Mouse (Mus musculus) frontal cortex, postnatal 10 days (tissue): ENCODE results near the gene Nup210l.

Experiments
- DNase-seq, 2 experiments: peaks; one replicate each; pipeline ENCODE4 v3.0.0; 2022; ENCODE audit warnings: low spot score in 2 of 2, mixed read lengths in 1 of 2

Nup210l gene

DNA sequence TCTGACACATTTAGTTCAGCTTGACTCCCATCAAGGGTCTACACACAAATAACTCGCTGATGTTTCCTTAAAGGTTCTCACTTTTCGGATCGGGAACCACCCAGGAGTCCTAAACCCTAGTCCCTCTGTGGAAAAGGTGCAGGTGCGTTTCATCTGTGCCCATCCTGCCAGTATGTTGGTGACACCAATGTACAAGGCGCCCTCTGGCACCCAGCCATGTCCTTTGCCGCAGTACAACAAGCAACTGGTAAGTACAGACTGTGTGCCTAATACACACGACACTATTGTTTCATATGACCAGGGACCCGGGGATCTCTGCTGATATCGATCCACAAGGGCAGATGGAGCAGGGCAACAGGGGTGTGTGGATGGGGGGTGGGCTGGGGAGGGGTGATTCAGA lies 55.8 kb downstream of the Nup210l start:
- no peak for DNase-seq

DNA sequence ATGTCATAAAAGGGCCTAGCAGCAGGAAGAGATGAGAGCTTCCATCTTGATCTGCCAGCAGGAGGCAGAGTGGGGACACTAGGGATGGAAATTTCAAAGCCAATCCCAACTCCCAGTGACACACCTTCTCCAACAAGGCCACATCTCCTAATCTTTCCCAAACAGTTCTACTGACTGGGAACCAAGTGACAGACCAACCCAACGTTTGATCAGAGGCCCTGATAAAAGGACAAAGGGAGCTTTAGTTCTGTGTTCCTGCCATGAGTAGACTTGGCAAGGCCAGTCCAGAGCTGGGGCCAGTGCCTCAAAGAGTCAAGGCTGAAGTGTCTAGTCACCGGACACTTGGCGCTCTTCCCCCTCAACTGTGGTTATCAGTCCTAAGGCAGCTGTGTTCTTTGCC lies 57.6 kb downstream of the Nup210l start:
- no peak for DNase-seq

DNA sequence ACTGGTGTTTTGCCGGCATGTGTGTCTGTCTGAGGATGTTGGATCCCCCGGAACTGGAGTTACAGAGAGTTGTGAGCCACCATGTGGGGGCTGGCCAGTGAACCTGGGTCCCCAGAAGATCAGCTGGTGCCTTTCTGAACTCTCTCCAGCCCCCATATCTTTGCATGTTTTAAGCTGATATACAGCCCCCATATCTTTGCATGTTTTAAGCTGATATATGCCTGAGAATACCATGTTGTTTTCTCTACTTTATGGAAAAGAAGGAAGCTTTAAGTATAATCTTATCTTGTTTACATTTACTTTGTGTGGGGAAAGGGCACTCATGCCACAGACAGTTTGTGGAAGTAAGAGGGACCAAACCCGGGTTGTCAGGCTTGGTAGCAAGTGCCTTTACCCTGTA lies 75.6 kb downstream of the Nup210l start:
- no peak for DNase-seq

DNA sequence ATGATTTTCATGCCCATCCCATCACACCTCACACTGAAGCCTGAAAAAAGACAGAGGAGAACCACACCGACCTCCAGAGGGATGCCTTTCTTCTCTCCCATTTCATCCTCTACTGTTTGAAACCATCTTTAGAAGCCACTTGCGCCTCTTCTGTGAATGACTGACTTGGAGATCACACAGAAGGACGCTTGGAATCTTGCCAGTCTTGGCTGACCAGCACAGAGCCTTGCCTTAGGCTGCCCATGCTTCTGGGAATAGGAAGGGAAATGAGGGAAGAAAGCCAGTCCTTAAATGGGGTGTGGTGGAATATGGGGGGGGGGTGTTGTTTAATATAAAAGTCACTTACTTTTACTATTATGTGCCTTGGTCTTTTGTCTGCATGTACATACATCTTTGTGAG lies 79.6 kb downstream of the Nup210l start:
- no peak for DNase-seq

DNA sequence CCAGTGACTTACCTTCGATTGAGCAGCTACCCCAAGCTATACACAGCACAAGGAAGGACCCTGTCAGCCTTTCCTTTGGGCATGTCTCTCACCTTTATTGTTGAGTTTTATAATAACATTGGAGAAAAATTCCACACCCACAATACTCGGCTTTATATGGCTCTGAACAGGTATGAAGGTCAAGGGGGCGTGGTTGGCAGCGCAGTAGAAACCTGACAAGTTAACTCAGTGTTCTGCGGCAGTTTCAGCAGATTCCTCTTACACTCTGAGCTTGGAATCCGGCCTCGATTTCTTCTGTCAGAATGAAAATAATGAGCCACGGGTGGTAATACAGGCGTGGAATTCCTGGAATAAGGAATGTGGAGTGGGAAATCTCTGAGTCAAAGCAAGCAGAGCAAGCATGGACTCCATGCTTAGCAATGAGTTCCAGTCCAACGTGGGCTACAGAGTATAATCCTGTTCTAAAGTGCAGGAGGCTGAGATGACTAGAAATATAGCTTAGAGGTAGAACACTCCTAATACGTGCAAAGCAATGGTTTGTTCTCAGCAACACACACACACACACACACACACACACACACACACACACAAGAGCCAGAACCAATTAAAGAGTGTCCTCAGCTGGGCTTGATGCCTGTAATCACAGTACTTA lies 87.1 kb downstream of the Nup210l start:
- no peak for DNase-seq

DNA sequence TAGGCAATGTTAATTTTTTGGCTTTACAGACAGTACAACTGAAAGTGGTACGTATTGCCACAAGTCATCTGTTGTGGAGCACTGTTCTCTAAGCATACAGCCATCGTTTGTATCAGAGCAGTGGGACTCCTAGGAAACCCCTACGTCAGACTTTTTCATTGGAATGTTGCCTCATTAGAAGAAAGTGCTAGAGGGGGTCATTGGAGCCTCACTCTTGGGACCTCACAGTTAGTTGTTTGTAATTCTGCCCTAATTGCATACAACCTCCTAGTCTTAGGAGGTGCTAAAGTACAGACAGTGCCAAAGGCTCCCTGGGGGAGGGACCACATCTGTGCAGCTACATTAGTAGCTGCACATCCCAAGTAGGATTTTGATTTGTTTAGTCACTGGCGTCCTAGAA lies 90.8 kb downstream of the Nup210l start:
- no peak for DNase-seq

DNA sequence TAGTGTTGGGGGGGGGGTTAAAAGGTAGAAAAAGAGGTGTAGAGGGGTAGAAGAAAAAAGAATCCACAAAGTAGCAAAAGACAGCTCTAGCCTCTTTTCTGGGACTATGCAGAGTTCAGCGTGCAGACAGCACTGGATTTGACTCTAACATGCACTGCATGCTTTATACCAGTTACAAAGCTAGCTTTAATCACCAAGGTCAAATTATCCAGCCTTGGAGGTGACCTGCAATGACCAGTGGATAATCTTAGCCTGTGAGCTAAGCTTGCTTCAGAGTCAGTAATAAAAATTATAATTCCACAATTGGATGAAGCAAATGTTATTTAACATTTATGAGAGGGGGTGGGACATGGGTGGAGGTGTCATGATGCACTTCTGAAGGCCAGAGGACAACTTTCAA lies 91.7 kb downstream of the Nup210l start:
- DNase-seq, result no peak

DNA sequence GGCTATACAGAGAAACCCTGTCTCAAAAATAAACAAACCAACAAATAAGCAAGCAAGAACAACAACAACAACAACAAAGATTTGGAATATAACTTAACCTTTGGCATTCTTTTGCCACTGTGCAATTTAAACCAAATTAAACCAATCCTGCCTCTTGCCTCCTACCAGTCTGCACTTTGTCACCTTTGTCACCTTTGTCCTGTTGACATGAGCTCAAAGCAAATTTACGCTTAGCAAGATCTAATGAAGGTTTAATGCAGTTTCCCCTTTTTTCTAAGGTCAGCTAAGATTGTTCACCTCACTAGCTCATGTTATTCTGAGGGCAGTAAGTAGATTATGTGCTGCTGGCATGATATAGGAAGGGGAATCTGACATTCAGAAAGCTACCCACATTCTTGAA lies 93.6 kb downstream of the Nup210l start:
- DNase-seq, result no peak

DNA sequence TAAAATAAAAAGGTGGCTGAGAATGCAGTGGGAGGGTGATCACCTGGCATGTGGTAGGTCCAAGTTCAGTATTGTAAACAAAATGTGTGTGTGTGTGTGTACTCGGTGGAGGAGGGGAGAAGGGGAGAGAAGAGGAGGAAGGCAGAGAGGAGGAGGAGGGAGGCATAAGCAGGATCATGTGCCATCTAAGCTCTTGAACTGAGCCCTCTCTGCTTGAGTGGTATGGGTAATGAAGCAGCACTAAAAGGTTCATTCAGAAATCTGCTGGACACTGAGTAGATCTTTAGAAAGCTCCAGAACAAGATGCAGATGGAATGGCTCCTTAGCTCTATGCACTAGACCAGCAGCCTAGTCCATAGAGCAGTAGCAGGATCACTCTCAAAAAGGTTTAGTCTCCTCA lies 99.0 kb downstream of the Nup210l start:
- DNase-seq, result no peak

DNA sequence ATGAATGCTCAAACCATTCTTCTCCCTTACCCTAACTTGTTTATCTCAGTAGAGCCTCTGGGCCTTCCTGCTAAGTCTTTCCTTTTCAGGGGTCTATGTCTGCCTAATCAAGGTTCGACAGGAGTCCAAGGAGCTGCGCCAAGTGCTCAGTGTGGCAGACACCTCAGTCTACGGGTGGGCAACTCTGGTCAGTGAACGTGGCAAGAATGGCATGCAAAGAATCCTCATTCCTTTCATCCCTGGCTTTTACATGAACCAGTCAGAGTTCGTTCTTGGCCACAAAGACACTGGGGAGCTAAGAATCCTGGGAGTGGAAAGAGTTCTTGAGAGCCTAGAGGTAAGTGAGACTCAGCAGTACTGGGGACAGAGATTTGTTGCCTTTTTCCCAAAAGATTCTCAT lies 99.7 kb downstream of the Nup210l start:
- no peak for DNase-seq

DNA sequence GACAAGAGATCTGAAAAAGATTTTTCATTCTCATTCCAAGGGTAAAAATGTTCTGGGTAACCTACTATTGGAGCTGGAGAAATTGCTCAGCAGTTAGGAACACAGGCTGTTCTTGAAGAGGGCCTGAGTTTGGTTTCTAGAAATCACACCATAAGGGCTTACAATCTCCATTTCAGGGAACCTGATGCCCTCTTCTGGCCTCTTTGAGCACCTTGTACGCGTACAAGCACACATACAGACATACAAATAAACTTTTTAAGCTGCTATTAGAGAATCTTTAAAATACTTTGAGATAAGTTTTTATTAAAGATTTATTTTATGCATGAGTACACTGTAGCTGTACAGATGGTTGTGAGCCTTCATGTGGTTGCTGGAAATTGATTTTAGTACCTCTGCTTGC lies 100.7 kb downstream of the Nup210l start:
- DNase-seq, result no peak

DNA sequence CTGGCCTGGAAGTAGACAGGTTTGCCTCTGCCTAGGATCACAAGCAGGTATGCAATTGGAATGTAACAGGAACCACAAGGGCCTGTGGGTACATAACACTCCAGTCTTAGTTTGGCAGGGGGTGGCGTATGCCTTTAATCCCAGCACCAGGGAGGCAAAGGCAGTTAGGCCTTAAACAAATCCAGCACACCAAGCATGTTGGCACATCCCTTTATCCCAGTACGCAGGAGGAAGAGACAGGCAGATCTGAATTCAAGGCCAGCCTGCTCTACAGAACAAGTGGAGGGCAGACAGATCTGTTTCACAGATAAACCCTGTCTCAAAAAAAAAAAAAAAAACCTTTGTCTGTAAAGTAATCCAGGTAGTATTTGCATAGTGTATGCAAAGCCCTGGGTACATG lies 104.7 kb downstream of the Nup210l start:
- DNase-seq, result no peak

DNA sequence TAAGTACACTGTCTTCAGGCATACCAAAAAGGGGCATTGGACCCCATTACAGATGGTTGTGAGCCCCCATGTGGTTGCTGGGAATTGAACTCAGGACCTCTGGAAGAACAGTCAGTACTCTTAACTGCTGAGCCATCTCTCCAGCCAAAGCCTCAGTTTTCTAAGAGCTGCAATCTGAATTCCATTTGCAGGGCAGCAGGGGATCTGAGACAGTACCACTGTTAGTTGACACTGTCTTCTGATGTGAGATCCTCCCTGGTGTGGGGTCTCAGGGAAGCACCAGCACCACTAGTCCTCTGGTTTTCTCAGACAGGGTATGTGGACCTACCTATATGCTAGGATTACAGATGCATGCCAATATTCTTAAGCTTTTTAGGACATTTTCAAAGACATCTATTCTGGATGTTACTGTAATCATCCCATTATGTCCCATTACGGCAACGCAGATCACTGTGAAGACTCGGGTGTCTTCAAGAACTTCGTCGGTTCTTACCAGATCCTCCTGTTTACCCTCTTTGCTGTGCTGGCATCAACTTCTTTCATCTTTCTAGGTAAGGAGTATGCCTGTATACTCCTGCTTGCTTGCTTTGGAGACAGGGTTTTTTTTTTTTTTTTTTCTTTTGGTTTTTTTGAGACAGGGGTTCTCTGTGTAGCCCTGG lies 106.1 kb downstream of the Nup210l start:
- DNase-seq, result no peak

DNA sequence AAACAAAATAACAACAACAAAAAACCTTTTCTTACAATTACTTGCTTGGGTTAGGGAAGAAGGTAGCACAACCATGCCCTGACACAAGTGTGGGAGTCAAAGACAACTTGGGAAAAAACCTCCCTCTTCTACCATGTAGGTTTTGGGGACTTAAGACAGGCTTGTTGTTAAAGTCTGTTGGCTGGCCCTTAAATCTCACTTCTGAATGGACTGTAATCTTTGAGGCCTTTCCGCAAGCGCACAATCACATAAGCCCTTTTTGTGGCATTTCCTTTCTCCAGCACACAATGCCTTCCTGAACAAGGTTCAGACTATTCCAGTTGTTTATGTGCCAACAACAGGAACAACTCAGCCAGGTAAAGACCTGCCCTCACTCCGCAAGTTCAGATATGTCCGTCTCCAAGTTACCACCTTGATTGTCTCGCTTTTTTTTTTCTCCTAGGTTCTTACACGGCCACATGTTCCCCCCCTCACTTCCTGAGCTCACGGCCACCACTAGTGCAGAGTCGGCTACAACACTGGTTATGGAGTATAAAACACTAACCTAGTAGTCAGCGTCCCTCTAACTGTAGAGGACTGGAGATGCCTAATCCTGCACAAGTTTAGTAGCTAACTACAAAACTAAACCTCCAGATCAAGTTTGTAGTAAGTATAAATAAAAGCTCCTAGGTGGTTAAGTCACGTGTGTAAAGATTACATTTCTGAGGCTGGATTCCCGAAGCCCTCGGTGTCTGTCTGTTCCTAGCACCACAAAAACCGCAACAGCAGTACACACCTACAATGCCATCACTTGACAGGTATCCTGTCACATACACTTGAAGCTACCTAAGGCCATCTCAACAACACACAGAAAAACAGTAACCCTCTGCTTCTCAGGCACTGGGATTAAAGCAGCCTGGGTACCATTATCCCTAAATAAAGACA lies 107.8 kb downstream of the Nup210l start:
- DNase-seq, result no peak

DNA sequence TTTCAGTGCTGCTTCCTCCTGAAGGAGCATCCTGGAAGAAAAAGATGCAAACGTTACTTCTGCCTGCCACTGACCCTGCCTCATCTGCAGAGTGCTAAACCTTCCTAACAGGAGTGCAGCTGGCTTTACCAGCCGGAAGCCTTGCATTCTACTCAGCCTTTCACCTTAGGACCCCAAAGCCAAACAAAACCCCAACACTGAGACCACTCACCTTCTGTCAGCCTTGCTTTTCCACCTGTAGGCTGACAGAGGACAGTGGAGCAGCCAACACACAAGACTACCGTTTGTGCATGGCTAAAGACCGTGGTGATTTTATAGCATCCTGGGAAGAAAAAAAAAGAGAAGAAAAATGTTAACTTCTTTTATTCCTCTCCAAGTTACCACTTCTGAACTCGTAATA lies 108.8 kb downstream of the Nup210l start:
- no peak for DNase-seq

DNA sequence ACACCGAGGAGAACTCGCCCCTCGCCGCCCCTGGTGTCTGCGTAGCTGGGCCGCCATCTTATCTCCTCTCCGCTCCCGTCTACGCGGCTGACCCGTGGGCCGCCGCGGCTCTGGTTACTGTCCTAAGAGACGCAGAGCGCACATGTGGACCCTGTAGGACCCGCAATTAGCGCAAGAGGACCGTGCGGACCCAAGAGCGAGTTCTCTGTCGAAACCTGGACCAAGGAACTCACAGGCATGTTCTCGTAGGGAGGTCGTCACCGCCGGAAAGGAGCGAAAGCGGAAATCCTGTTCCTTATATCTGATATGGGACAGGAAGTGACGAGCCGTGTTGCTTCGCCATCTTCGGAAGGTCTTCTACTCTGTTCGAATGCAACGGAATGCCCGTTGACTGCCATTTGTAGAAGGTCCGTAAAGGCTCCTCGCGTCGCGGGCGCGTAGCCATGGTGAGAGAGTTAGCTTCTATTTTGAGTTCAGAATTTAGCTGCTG lies 109.5 kb downstream of the Nup210l start, which contains the start of the genes Rps27 and Rab13:
Rps27 (minus strand) TSS at position 275 of the 490 bp plus-strand sequence.
Rab13 (plus strand) TSS at position 319 of the 490 bp plus-strand sequence.
- DNase-seq, result peak; percentile 87 to 88

DNA sequence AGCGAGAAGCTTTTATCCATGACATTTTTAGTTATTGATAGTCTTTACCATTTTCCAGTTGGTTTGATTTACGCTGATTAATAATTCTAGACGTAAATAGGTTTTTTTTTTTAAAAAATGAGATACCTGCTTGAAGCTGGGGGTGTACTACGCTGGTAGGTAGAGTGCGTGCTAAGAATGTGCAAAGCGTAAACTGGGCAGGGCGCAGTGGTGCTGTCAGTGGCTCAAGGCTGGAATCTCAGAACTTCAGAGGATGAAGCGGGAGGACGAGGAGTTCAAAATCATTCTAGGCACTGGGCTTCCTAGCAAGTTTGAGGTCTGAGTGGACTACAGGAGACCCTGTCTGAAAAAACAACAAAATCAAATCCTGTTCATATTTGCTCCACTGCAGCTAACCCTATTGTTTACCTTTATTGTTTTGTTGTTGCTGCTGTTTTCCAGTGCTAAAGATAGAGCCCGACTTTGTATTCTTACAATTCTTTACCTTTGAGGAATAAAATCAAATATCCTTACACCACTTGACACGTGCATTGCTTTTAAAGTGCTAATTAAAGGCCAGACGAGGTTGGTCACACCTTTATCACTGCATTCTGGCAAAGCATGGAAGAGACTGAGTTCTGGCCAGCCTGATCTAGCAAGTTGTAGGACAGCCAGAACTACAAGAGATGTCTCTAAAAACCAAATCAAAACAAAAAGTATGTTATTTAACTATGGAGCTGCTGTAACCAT lies 110.2 kb downstream of the Nup210l start:
- DNase-seq, result no peak

DNA sequence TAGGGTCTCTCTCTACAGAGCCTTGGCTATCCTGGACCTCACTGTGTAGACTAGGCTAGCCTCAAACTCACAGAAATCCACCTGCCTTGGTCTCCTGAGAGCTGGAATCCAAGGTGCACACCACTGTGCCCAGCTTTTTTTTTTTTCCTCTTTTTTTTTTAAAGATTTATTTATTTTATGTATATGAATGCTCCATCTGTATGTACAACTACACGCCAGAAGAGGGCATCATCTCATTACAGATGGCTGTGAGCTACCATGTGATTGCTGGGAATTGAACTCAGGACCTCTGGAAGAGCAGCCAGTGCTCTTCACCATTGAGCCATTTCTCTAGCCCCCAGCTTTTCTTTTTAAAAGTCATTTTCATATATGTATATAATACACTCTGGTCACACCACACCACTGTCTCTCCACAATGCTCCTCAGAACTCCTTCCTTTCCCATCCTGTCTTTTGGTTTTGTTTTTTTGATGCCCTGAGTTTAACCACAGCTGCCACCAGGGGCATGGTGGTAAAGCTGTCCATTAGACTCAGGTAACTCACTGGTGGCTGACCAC lies 112.0 kb downstream of the Nup210l start:
- no peak for DNase-seq

DNA sequence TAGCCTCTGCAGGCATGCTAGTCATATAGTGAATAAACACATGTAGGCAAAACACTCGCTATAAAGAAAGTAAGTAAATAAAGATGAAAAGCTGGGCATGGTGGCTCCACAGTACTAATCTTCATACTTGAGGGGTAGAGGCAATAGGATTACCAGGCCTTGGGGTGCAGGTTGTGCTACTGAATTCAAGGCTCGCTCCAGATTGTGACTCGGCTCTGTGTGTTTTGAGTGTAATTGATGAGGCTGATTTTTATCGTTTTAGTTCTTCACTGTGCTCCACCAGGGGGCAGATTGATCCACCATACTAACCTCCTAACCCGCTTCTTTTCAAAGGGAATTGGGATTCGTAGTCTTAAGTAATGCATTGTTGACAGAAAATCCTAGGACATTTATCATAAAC lies 116.2 kb downstream of the Nup210l start:
- DNase-seq, result no peak

DNA sequence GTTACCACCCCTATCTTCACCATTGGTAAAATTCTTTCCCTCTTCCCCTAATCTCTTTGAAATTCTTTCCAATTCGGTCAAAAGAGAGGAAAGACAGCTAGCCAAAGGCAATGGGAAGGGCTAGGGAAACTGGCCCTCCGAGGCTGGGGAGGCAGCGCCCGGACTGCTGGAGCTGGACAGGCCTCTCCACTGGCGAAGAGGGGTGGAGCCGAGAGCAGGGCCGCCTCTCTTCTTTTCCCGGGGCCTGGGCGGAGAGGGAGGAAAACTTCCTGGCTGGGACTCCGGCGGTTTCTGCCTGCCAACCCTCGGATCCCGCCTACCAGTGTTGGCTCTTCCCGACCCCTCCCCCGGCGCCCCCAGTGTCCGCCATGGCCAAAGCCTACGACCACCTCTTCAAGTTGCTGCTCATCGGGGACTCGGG lies 116.6 kb downstream of the Nup210l start:
- peak; percentile 25 to 46 for DNase-seq

DNA sequence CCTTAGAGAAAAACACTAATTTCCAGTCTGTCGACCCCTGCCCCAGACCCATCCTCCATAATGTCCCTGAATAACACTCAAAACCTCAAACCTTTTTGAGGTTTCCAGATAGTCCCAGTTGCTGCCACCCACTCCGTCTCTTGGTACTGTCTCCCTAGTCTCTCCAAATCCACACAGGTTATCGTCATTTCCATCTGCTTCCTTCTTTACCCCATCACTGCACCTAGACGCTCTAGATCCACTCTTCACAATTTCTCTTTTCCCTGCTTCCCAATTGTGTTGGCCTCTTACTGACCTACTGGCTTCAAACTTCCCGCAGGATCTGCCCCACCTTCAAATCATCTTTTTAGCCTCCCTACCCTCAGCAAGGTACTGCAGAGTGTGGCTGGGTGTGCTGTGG lies 117.2 kb downstream of the Nup210l start:
- DNase-seq, result no peak
